Mouse (Mus musculus): ENCODE results near the gene Zfp27. TPM values are rescaled to one million over a fixed set of nuclear protein-coding genes. Genes with fewer than 3 reads are reported as not detected.

The Zfp27 gene
- 0.23 and 0.56 TPM in 2 replicates for polyA plus RNA-seq (2012; rRNA removed)

GRCm38 (mm10) chr7:29905966-29906681 is at the start of gene Zfp27:
Gene Zfp27, minus strand, starts transcription at chr7:29906572.

GRCm38 (mm10) chr7:29953513-29954401 is 47.4 kb upstream of the Zfp27 start, which contains the start of gene Zfp74:
Gene Zfp74, minus strand, starts transcription at chr7:29954089.

DNA sequence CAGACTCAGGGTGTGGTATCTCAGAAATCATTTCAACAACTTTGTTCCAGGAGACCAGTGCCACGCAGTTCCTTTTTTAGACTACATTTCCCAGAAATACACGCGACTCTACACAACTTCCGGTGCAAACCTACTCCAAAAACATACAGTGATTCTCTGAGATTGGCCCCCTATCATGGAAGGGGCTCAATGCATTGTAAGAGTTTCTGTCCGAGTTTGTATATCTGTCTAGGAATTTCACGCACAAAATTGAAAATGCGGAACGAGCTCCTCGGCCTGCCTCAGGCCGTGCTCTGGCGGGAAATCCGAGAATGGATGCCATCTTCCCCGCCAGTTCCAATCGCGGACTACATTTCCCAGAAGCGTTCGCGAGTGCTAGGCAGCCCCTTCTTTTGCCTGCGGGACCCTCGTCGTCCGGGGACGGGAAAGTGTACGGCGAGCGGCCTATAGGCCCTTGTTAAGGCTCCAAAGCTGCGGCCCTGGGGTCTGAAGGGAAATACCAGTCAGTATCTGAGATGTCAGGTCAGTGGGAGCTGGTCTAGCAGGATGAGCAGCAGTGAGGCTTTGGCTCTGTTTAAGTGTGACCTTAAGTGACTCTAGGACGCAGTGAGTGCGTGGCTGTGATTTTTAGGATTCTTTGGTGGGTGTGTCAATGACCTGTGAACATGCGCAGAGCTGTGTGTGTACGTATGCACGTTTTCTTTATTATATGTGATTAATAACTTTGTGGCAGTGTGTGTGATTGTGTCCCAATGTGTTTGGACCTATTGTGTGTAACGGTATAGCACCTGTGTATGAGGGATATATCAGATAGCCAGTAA is 2.0 kb upstream of the Zfp27 start, which contains the start of gene Zfp383:
Gene Zfp383 (plus strand): TSS at position 94 of the 821 bp plus-strand sequence.

DNA sequence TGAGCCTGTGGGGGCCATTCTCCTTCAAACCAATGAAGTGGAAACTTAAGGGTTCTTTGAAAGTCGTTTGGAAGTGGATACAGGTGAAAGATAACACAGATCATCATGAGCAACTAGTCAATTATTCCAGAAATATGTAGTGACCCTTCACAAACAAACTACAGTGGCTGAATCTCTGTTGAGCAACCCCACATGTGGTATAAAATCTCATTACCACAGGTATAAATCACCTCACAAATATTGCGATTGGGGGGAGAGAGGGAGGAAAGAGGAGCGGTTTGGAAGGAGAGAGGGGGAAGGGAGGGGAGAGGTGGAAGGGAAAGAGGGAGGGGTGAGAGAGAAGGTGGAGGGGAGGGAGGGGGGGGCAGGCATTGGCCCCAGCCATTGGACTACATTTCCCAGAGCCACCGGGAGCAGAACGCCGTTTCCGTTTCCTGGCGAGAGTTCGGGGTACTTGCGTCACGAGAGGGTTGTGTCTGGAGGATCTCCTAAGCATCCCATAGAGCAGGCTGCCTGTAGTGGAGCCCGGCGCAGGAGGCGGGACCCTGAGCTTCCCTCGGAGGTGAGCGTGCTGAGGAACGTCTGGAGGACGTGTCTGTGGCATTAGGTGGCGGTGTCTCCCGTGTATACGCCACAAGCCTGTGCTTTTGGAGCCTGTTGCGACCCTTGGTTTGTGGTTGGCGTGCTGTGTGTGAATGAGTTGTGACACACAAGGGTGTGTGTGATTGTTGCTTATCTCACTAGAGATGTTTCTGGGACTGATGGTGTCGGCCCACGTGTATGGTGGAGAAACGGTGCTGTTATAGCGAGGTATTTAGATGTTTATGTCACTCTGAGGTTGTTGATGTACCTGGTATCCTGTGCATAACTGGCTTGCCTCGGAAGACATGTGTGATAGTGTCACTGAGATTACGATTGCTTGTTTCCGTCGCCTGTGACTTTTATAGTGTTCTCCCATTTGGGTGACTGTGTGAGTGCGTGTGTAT is 46.5 kb downstream of the Zfp27 start, which contains the start of gene Zfp420:
Gene Zfp420 (plus strand): TSS at position 448 of the 986 bp plus-strand sequence.

GRCm38 (mm10) chr7:29853219-29853842 is 53.0 kb downstream of the Zfp27 start, which contains the start of gene Zfp940:
Gene Zfp940, minus strand, starts transcription at chr7:29853669.

Other genes with a start within 250 kb of the Zfp27 start
- gene Catsperg2, start 179.5 kb downstream of the Zfp27 start, polyA plus RNA-seq (2012; rRNA removed) = 0.03 and 0.08 TPM in 2 replicates
- gene Zfp84, start 138.0 kb downstream of the Zfp27 start, polyA plus RNA-seq (2012; rRNA removed) = 0.40 and 0.41 TPM in 2 replicates
- gene Zfp30, start 122.6 kb downstream of the Zfp27 start, polyA plus RNA-seq (2012; rRNA removed) = 0.64 and 0.76 TPM in 2 replicates
- 0.22 and 0.32 TPM in 2 replicates for gene Zfp790, start 90.5 kb downstream of the Zfp27 start, polyA plus RNA-seq (2012; rRNA removed)
- gene Zfp940, start 52.9 kb downstream of the Zfp27 start, polyA plus RNA-seq (2012; rRNA removed) = 0.03 TPM in 1 of 2 replicates, not detected in the other
- 0.08 and 0.13 TPM in 2 replicates for gene Zfp420, start 46.6 kb downstream of the Zfp27 start, polyA plus RNA-seq (2012; rRNA removed)
- 0.15 and 0.19 TPM in 2 replicates for gene Zfp383, start 1.7 kb upstream of the Zfp27 start, polyA plus RNA-seq (2012; rRNA removed)
- 4.7 and 6.0 TPM in 2 replicates for gene Zfp74, start 47.5 kb upstream of the Zfp27 start, polyA plus RNA-seq (2012; rRNA removed)
- 1.1 and 2.2 TPM in 2 replicates for gene Zfp568, start 77.4 kb upstream of the Zfp27 start, polyA plus RNA-seq (2012; rRNA removed)
- gene Zfp14, start 144.8 kb upstream of the Zfp27 start, polyA plus RNA-seq (2012; rRNA removed) = 0.32 and 0.78 TPM in 2 replicates
- 0.04 TPM in 1 of 2 replicates, not detected in the other for gene Zfp82, start 166.3 kb upstream of the Zfp27 start, polyA plus RNA-seq (2012; rRNA removed)
- gene Gm26920, start 183.8 kb upstream of the Zfp27 start, polyA plus RNA-seq (2012; rRNA removed) = 0.02 and 0.05 TPM in 2 replicates
- 0.23 and 1.2 TPM in 2 replicates for gene Zfp566, start 184.0 kb upstream of the Zfp27 start, polyA plus RNA-seq (2012; rRNA removed)
- gene Zfp260, start 188.2 kb upstream of the Zfp27 start, polyA plus RNA-seq (2012; rRNA removed) = 2.7 and 4.6 TPM in 2 replicates
- 0.14 TPM in 1 of 2 replicates, not detected in the other for gene Zfp382, start 215.4 kb upstream of the Zfp27 start, polyA plus RNA-seq (2012; rRNA removed)